Mouse (Mus musculus) brain, adult 2 months (tissue): ENCODE data around the gene Fabp6.

Experiments used
- DNase-seq: peaks from one replicate; pipeline ENCODE4 v3.0.0; 2011; ENCODE audit warnings: low read depth, low spot score

The Fabp6 gene

GRCm38 (mm10) chr11:43548657-43549435 is 52.5 kb downstream of the Fabp6 start:
- DNase-seq, result peak; percentile 32

DNA sequence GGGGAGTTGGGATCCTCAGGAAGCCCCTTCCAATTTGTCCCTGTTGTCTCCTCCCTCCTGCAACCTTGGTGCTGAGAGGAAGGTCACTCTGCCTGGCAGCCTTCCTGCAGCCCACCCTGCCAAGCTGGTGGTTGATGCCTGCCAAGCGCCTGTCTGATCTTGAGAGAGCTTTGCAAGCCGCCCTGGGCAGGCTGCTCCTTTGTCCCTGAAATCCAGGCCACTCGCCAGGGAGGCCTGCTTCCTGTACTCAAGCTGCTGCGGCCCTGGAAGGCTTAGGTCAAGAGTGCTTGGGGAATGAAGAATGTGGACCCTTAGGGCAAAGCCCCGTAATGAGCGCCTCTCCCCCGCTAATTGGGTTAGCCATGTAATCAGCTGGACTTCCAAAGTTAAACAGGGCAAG is 53.2 kb downstream of the Fabp6 start:
- DNase-seq, result peak; percentile 91

GRCm38 (mm10) chr11:43546678-43547077 is 54.7 kb downstream of the Fabp6 start:
- DNase-seq, result no peak
